Mouse (Mus musculus) liver, adult 2 months (tissue): Measurements from ENCODE around the gene Sardh.

Experiments
- CTCF ChIP-seq: fragments of 200-500 bp; IDR thresholded peaks from 2 replicates; pipeline ENCODE4 v1.5.1; 2011; ENCODE audit warnings: low read depth, low read length, control low read depth
- POLR2A ChIP-seq: fragments of 200-500 bp; IDR thresholded peaks from 2 replicates; pipeline ENCODE4 v1.6.1; 2011; ENCODE audit warnings: low read length, control low read depth; ENCODE audit not compliant: insufficient read depth; ENCODE audit errors: extremely low read depth

- TF ChIP-seq CTCF (no peak), POLR2A (no peak)
Measured at GRCm38 (mm10) chr2:27296656-27297406, 48.7 kb upstream of the Sardh start.
